Mouse (Mus musculus) adrenal gland, postnatal 4 days (tissue): ENCODE measurements at regions not wholly inside any gene's neighbourhood (a gene's known extent, or its start where the extent isn't known, plus 50 kb on each side); places are given as distances from the start of the nearest gene placed in this dataset.
A peak's percentile ranks its signal among the peaks of the same experiment; 100 is the strongest.

Experiments used
- DNase-seq, 2 experiments: peaks; one replicate each; pipeline ENCODE4 v3.0.0; 2021 to 2022; ENCODE audit warnings: low spot score in 2 of 2, mixed read lengths in 2 of 2

DNA sequence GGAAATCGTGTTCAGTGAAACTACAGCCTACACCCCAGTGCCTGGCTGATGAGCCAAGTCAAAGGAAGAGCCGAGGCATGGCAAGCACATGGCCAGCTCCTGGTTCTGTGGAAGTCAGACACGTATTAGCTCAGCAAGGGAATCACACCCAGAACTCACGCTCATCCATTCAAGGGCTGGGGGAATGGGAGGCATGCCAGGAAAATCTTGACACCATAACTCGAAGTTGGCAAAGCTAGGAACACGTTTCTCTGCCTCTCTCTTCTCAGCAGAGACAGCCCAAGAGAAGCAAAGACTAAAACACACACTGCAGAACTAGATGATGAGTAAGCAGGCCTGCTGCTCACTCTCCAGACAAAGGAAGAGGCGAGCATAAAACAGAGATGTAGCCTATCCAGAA is 53.5 kb upstream of the Ypel5 start:
- no peak for DNase-seq

DNA sequence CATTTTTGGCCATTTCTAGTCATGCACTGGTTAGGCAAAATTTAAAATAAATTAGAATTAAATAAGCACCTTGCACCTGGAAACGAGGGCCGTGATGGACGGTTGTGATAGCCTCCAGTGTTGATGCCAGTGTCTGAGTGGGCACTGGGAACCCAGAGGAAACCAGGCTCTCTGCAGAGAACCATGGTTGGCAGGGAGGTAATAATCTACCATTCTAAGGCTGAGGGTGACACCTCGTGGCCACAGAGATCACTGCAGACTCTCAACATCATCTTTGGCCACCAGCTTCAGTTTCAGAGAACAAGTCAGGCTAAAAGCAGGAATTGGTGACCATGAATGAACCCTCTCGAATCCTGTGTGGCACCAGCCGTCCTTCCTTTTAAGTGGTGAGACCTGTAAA is 54.5 kb upstream of the Ypel5 start:
- DNase-seq: peak in 1 of 2 experiments; percentile 12

DNA sequence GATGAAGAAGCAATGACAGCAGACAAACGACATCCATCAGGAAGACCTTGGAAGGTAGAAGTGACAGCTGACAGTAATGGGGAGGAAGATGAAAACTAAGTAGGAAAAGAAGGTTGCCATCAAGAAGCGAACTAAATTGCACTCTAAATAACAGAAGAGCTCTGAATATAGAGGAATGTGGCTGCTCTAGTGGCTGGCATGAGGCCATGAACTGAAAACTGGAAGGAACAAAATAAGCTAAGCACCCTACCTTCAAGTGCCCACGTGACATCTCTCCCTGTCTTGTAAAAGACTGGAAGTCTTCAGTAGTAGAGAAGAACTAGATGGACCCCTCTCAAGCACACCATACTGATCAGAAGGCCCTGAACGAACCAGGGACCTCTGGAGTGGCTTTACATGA is 68.0 kb upstream of the Ypel5 start:
- no peak for DNase-seq

DNA sequence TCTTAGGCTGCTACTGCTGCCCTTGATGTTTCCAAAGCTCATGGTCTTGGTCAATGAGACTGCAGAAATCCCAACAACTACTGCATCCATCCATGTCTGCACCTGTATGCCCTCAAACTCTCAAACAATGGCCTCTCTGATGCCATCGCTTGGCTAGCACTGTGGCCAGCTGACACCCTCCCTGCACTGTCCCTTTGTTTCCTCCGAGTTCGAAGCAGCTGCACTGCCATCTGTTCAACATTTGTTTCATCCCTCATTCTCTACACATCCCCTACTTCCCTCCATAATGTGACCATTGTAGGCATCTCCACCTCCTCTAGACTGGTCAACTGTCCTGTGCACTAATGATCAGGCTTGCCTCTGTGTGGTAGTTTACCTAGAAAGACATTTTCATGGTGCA is 75.3 kb upstream of the Ypel5 start:
- DNase-seq: no peak

DNA sequence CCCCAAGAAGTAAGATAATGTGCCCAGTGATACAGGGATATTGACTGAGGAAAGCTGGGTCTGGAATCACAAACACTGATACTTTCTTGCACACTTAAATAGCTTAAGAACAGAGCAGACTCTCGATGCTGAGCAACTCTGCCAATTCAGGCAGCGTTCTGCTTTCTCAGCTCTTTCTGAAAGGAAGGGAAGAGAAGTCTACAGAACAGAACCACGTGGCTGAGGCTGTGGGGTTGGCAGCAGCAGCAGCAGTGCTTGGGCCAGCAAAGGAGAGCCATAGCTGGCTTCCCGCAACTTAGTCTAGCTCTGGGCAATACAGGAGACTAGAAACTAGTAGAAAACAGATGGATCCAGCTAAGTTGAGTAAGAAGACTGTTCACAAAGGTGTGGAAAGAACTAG is 89.8 kb upstream of the Ypel5 start:
- DNase-seq: no peak

DNA sequence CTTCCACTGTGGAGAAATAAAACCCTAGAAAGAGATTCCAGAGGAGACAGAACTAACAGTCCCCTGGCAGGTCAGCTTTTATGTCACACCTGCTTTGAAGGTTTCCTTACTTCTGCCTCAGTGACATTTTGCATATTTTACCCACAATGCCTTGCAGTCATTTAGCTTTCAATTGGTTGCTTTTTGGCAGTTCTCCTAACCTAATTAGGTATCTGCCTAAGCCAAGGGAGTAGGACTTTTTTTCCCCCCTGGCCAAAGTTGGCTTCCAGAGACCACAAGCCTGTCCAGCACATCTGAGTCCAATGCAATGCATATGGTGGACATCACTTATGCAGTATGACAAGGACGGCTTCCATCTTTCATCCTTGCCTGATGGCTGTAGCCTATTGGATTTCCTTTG is 103.2 kb upstream of the Ypel5 start:
- DNase-seq: no peak

DNA sequence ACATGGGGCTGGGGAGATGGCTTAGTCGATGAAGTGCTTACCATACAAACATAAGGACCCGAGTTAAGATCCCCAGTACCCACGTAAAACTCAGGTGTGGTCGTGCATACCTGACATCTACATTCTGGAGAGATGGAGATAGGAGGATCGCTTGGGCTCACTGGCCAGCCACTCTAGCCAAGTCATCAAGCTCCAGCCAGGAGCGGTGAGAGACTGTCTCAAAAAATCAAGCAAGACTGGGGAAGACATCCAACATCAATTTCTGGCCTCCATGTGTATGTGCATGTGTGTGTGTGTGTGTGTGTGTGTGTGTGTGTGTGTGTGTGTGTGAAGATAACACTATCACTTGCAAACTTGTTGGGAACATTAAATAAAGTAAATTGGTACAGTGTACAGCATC is 104.6 kb upstream of the Ypel5 start:
- no peak for DNase-seq

DNA sequence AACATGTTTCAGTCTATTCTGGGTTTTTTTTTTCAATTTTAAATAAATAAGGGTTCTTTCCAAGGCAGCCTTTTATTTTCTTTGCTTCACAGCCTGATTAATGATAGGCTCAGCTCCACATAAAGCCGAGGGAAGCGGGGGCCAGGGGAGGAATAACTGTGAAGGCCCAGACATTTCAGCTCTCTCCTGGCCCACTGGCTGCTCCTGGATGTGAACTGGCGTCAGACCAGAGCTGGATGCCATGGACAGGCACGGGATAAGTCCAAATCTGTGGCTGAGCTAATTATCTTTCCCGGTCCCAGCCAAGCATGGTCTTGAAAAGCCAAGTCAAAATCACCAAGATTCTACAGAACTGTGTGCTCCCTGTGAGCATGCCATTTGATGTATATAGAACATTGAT is 105.1 kb upstream of the Ypel5 start:
- DNase-seq: no peak

DNA sequence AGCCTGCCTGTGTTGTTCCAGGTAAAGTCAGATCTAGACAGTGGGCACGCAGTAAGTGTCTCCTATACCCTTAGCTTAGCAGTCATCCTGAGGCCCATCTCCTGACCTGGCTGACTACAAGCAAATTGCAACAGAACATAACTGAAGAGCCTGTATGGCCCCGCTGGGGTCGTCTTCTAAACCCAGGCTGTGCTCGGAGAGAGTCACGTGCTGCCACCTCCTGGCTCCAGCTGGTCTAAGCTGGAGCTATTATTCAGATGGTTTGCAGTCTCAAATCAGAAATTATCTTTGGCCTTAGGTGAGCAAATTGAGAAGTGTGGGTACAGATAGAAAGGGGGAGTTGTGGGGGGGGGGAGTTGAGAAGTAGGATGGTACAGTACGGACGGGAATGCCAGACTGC is 115.5 kb upstream of the Ypel5 start:
- no peak for DNase-seq

DNA sequence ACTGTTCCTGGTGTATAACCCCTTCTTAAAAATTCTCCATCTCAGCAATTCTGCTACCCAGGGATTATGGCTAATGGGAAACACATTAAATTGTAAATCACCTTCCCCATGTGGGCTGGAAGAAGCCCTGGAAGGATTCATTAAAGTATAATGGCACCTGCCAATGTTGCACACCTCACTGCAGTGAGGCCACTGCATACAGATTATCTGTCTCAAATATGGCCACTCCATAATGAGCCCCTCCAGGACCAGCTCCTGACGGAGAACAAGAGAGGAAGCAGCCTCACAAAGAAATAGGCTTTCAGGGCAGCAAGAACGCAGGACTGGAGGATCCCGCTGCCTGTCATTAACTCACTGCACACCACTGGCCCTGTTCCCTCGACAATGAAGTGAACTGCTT is 115.2 kb upstream of the Alk start:
- no peak for DNase-seq

DNA sequence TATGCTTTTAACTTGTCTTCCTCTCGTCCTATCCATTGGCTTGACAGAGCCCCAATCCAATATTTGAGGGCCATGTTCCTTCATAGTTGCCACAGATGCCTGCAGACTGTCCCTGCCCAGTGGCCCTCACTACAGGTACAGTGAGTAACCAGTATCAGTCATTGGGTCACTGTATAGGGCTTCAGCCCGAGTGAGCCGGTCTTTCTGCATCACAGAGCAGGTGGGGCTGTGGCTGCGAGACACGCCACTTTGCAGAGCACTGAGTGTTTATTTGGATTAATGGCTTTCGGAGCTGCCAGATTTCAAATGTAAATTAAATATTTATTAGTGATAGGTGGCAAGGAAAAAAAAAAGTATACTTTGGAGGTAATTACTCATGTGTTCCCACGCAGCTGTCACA is 87.2 kb upstream of the Alk start:
- no peak for DNase-seq

DNA sequence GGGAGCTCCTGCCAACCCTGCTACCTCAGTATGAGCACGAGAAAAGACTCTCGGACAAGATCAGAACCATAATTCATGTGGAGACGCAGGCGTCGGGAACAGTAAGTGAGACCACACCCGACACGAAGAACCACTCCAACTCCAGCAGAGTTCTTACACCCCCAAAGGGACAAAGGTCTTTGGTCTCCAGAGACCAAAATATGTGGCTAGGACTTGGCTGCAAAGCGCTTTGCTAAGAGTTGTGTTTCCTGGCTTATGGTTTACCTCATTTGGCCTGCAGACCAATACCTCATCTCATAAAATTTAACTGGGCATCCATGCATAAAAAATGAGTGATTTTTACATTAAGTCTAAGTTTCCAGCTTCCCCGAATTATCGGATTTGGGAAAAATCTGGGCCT is 85.2 kb upstream of the Alk start:
- no peak for DNase-seq

DNA sequence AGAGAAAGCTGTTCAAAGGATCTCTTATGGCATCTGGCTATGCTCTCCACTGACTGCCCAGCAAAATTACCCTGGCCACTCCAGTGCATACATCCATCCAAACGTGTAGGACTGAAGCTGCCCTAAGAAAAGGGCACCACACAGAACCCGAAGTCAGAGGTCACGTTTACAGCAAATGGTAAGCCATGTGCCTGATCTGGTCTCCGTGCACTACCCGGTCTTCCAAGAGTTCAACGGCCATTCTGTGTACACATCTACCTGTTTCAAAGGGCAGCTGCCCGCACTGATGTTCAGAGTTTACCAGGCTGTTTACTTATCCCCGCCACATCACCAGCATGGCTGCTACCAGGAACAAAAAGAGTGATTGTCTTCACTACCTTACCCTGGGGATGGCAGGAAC is 84.4 kb upstream of the Alk start:
- DNase-seq: no peak

DNA sequence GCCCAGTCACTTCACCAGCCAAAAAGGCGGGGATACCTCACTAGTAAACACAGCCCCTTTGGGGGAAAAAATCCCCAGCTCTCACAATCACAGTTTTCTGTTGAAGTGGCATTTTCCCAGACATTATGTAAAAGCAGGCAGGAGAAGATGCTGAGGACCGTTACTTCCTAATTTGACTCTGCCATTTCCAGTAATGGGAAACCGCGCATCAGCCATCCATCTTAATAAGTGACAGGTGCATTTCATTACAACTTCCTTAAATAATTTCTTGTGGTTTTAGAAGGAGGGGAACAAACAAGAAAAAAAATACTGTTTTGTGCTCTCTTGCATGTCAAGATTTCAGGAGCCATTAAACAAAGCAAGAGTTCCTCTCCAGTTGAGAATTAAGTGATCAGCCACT is 70.2 kb upstream of the Alk start:
- no peak for DNase-seq

DNA sequence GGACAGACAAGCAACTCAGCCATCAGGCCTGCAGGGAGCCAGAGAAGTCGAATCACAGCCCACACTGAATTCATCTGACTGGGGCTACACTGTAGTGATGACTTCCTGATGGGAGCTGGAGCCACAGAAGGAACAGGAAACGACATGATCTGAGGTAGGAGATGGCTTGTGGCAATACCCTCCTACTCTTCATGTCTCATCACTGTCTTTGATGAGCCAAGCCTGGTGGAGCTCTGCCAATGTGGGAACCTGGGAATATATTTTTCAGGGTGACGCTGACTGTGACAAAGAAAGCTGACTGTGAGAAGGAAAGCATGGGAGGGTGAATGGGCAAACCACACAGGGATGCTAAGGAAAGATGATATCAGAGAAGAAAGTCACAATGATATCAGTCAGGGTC is 67.6 kb upstream of the Alk start:
- no peak for DNase-seq

DNA sequence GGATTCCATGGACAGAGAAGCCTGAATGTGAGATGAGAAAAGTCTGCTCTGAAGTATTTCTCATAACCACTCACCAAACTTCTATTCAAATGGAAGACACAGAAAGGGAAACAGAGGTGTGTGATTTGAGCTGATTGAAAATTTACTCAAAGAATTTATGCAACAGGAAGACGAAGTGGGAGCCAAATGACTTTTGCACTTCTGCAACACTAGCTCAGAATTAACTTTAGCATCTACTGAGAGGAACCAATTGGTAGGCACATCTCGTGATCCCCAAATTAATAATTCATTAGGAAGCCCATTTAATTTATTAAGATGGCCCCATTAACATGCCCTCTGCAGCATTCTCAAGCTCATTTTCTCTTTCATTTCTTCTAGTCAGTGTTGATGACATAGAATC is 62.5 kb upstream of the Alk start:
- no peak for DNase-seq

DNA sequence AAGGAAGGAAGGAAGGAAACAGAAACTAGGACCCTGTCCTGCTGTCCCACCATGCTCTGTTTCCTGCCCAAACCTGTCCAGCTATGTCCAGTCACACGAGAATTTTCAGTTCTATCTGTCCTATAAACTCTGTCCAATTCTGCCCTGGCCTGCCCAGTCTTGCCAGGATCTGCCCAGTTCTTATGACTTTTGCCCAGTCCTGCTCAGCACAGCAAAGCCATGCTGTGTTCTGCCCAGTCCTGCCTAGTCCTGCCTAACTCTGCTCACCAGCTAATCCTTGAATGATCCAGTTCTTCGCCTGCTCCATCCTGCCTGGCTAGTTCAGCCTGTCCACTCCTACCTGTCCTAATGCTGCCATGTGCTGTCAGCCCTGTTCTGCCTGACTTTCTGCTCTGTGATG is 57.3 kb upstream of the Alk start:
- DNase-seq: no peak

DNA sequence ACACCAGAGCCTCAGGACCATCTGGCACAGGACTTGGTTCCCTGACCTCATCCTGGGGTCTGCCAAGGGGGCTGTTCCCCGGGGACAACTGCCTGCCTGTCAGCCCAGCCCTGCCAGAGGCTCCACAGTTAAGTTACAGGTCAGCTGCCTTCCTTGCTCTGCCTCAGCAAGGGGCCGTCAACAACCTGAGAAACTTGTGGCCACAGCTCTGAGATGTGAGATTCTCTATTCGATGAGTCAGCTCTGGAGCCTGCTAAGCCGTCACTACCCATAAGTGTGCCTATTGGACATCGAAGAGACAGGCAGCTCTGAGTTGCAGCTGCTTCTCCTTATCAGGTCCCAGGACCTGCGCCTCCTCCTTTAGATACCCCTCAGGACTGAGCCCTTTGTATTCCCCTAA is 54.3 kb upstream of the Alk start:
- DNase-seq: no peak

DNA sequence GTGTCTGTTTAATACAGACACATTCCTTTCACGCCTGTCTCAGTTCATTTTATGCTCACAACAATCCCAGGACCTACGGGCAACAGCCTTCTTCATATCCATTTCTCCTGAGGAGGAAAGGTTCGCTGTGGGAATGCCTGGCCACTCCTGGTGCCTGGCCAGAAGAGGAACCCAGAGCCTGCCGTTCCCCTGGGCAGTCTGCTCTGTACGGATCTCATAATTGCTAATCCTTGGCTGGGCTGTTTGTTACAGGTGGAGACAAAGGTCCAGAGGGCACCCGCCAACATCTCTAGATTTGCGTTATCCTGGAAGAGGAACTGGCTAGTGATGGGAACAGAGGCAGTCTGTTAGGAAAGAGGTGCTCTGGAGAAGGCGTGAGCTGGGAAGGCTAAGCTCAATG is 53.4 kb upstream of the Alk start:
- no peak for DNase-seq
